Mouse (Mus musculus) liver, adult 2 months (tissue): ENCODE results near the gene Mff. TPM values are rescaled to one million over a fixed set of nuclear protein-coding genes. Genes with fewer than 3 reads are reported as not detected.

ENCODE experiments used
- DNase-seq: peaks from one replicate; pipeline ENCODE4 v3.0.0-alpha.2; 2011; ENCODE audit warnings: low read depth, low spot score; ENCODE audit errors: extremely low read depth
- H3K27ac ChIP-seq: fragments of 200-500 bp; replicated peaks from 2 replicates; pipeline ENCODE4 v1.5.1; 2012; ENCODE audit warnings: low read depth, mild to moderate bottlenecking, control low read depth, inconsistent platforms, low read length; ENCODE audit not compliant: insufficient read depth
- H3K27me3 ChIP-seq: fragments of 200-500 bp; 2 replicates; pipeline ENCODE4 v1.6.1; 2012; ENCODE audit warnings: mild to moderate bottlenecking, moderate library complexity, low read length, inconsistent platforms; ENCODE audit not compliant: control insufficient read depth, insufficient read depth
- H3K36me3 ChIP-seq: fragments of 200-500 bp; 2 replicates; pipeline ENCODE4 v1.6.1; 2012; ENCODE audit warnings: low read length, inconsistent platforms; ENCODE audit not compliant: control insufficient read depth, insufficient read depth
- H3K4me1 ChIP-seq: fragments of 200-500 bp; 2 replicates; pipeline ENCODE4 v1.6.1; 2011; ENCODE audit warnings: low read length; ENCODE audit not compliant: control insufficient read depth, insufficient read depth
- H3K4me3 ChIP-seq: fragments of 200-500 bp; 2 replicates; pipeline ENCODE4 v1.5.1; 2011; ENCODE audit warnings: low read depth, mild to moderate bottlenecking, control low read depth, low read length, moderate library complexity; ENCODE audit not compliant: insufficient read depth
- H3K79me2 ChIP-seq: fragments of 200-500 bp; 2 replicates; pipeline ENCODE4 v1.6.1; 2012; ENCODE audit warnings: inconsistent platforms, mild to moderate bottlenecking, low read length, moderate library complexity; ENCODE audit not compliant: control insufficient read depth, insufficient read depth
- H3K9ac ChIP-seq: fragments of 200-500 bp; 2 replicates; pipeline ENCODE4 v1.6.1; 2012; ENCODE audit warnings: low read depth, mild to moderate bottlenecking, control low read depth, inconsistent platforms, low read length
- CTCF ChIP-seq: fragments of 200-500 bp; IDR thresholded peaks from 2 replicates; pipeline ENCODE4 v1.5.1; 2011; ENCODE audit warnings: low read depth, low read length, control low read depth
- POLR2A ChIP-seq: fragments of 200-500 bp; IDR thresholded peaks from 2 replicates; pipeline ENCODE4 v1.6.1; 2011; ENCODE audit warnings: low read length, control low read depth; ENCODE audit not compliant: insufficient read depth; ENCODE audit errors: extremely low read depth
- WGBS: fragments of 180-500 bp; shearing (Covaris S2); methylation state at CpG from one replicate; pipeline ENCODE4 v1.1.7; 2018; 5-methylcytosine and 5-hydroxymethylcytosine counted together
- polyA plus RNA-seq: library from polyadenylated mRNA; depleted of rRNA; stranded (reverse); fragments of >200 nt; gene quantifications from 2 replicates; pipeline ENCODE4 v1.2.3, GENCODE M21; 2012
- total RNA-seq: library from RNA; depleted of rRNA; stranded (reverse); fragments of >200 nt; gene quantifications from 2 replicates; pipeline ENCODE4 v1.2.3, GENCODE M21; 2014

Mff gene
- total and polyA plus RNA-seq, 2 experiments, result 38.1 to 58.3 TPM

GRCm38 (mm10) chr1:82791105-82791504 is 66.4 kb downstream of the Mff start:
- H3K4me1 ChIP-seq, result 0 out of 2 replicates have a peak, but pooled peaks cover 2% of the 10 kb centered on the region
- no peak for DNase-seq
- 87% methylated on average over 11 of the region's 11 CpGs for WGBS
- H3K27ac ChIP-seq, result no peak overlapping the region
- TF ChIP-seq POLR2A, result no peak
- no peak for TF ChIP-seq CTCF
- no peak overlapping the region for H3K9ac ChIP-seq
- no peak overlapping the region for H3K4me3 ChIP-seq
- H3K36me3 ChIP-seq, result no peaks in the 10 kb centered on the region
- no peaks in the 10 kb centered on the region for H3K79me2 ChIP-seq
- no peaks in the 10 kb centered on the region; the same call in 1 of the 2 replicates for H3K27me3 ChIP-seq

- Histone ChIP-seq H3K9ac (no peak overlapping the region), H3K4me3 (no peak overlapping the region), H3K36me3 (no peaks in the 10 kb centered on the region), H3K79me2 (no peaks in the 10 kb centered on the region), H3K27me3 (no peaks in the 10 kb centered on the region), H3K4me1 (0 out of 2 replicates have a peak, but pooled peaks cover 2% of the 10 kb centered on the region), H3K27ac (no peak overlapping the region)
- DNase-seq, result no peak
- no peak for TF ChIP-seq POLR2A
- TF ChIP-seq CTCF, result no peak
- WGBS, result 96% methylated on average over 6 of the region's 6 CpGs
These were observed 67.5 kb downstream of the Mff start for GRCm38 (mm10) chr1:82792238-82792637.

GRCm38 (mm10) chr1:82793110-82793509 is 68.4 kb downstream of the Mff start:
- no peaks in the 10 kb centered on the region for H3K4me1 ChIP-seq
- no peaks in the 10 kb centered on the region for H3K79me2 ChIP-seq
- TF ChIP-seq CTCF (no peak), POLR2A (no peak)
- no peak for DNase-seq
- H3K27me3 ChIP-seq, result no peaks in the 10 kb centered on the region
- no peak overlapping the region for H3K4me3 ChIP-seq
- no peaks in the 10 kb centered on the region for H3K36me3 ChIP-seq
- no peak overlapping the region for H3K9ac ChIP-seq
- WGBS, result 84% methylated on average over 3 of the region's 3 CpGs
- H3K27ac ChIP-seq, result no peak overlapping the region

GRCm38 (mm10) chr1:82793986-82794385 is 69.3 kb downstream of the Mff start:
- TF ChIP-seq POLR2A, result no peak
- no peak for TF ChIP-seq CTCF
- Histone ChIP-seq H3K36me3 (no peaks in the 10 kb centered on the region), H3K27me3 (no peaks in the 10 kb centered on the region), H3K27ac (no peak overlapping the region), H3K4me1 (no peaks in the 10 kb centered on the region), H3K9ac (no peak overlapping the region), H3K79me2 (no peaks in the 10 kb centered on the region), H3K4me3 (no peak overlapping the region)
- no peak for DNase-seq
- 87% methylated on average over 4 of the region's 4 CpGs for WGBS

GRCm38 (mm10) chr1:82795211-82795610 is 70.5 kb downstream of the Mff start:
- Histone ChIP-seq H3K9ac (no peak overlapping the region), H3K36me3 (no peaks in the 10 kb centered on the region), H3K79me2 (no peaks in the 10 kb centered on the region), H3K27me3 (no peaks in the 10 kb centered on the region), H3K4me1 (no peaks in the 10 kb centered on the region), H3K27ac (no peak overlapping the region), H3K4me3 (no peak overlapping the region)
- 93% methylated on average over 2 of the region's 2 CpGs for WGBS
- no peak for DNase-seq
- TF ChIP-seq POLR2A, result no peak
- no peak for TF ChIP-seq CTCF

GRCm38 (mm10) chr1:82795702-82796443 is 71.2 kb downstream of the Mff start:
- WGBS, result 66% methylated on average over 18 of the region's 18 CpGs
- Histone ChIP-seq H3K79me2 (no peaks in the 10 kb centered on the region), H3K27me3 (no peaks in the 10 kb centered on the region), H3K27ac (no peak overlapping the region), H3K36me3 (no peaks in the 10 kb centered on the region), H3K4me1 (no peaks in the 10 kb centered on the region), H3K4me3 (no peak overlapping the region), H3K9ac (no peak overlapping the region)
- no peak for DNase-seq
- TF ChIP-seq POLR2A (no peak), CTCF (no peak)
